Mouse (Mus musculus): Measurements from ENCODE around the gene Bud23. TPM values are rescaled to one million over a fixed set of nuclear protein-coding genes. Genes with fewer than 3 reads are reported as not detected.
"Not testable (repeated sequence)": the region's sequence is repeated elsewhere in the genome, so short reads cannot be mapped to it uniquely, and the experiment has no call there.

Bud23 gene
- 150 and 151 TPM in 2 replicates for polyA plus RNA-seq (2016; fragmentation: Nextera tagmentation; extraction: Ambion mirVana)

GRCm38 (mm10) chr5:135064909-135065446 lies at the start of gene Bud23:
TSS of gene Bud23 (minus strand) at chr5:135064959.
- 77% methylated on average over 9 of the region's 9 CpGs for WGBS
- Histone ChIP-seq H3K4me2 (peak within 1 kb of the TSS; percentile 93), H3K9ac (replicated peaks) (peak within 1 kb of the TSS; percentile 90), H3K36me3 (peaks cover 55% of the 10 kb centered on the region), H3K4me1 (replicated peaks) (peaks cover 17% of the 10 kb centered on the region), H3K4me3 (replicated peaks) (peak within 1 kb of the TSS; percentile 92)
- H3K27ac ChIP-seq; H3K9me3 ChIP-seq; H3K27me3 ChIP-seq; ATAC-seq (ENCODE audit: insufficient number of reproducible peaks, insufficient read depth, low FRiP score, low TSS enrichment, low read depth): not testable (repeated sequence)

- H3K4me2 ChIP-seq: no peak overlapping the region
- H3K9ac ChIP-seq (replicated peaks): no peak overlapping the region
- no peaks in the 10 kb centered on the region for H3K4me1 ChIP-seq (replicated peaks)
- H3K4me3 ChIP-seq (replicated peaks): no peak overlapping the region
- no peak overlapping the region for H3K27ac ChIP-seq
- ATAC-seq (ENCODE audit: insufficient number of reproducible peaks, insufficient read depth, low FRiP score, low TSS enrichment, low read depth): no peak
- peaks cover 16% of the 10 kb centered on the region for H3K27me3 ChIP-seq
- WGBS: 88% methylated on average over 12 of the region's 12 CpGs
- H3K36me3 ChIP-seq: no peaks in the 10 kb centered on the region
- H3K9me3 ChIP-seq: no peaks in the 10 kb centered on the region
These were observed 49.0 kb upstream of the Bud23 start for GRCm38 (mm10) chr5:135113782-135114181.

- H3K9me3 ChIP-seq: no peaks in the 10 kb centered on the region
- no peak overlapping the region for H3K4me2 ChIP-seq
- H3K36me3 ChIP-seq: no peaks in the 10 kb centered on the region
- no peak overlapping the region for H3K27ac ChIP-seq
- H3K4me3 ChIP-seq (replicated peaks): no peak overlapping the region
- ATAC-seq (ENCODE audit: insufficient number of reproducible peaks, insufficient read depth, low FRiP score, low TSS enrichment, low read depth): no peak
- H3K4me1 ChIP-seq (replicated peaks): peaks cover 8% of the 10 kb centered on the region
- H3K9ac ChIP-seq (replicated peaks): no peak overlapping the region
- peaks cover 49% of the 10 kb centered on the region for H3K27me3 ChIP-seq
- WGBS: 75% methylated on average over 6 of the region's 6 CpGs
These were observed 45.2 kb upstream of the Bud23 start for GRCm38 (mm10) chr5:135109976-135110375.

- Histone ChIP-seq H3K9ac (replicated peaks) (no peak overlapping the region), H3K27me3 (peaks cover 49% of the 10 kb centered on the region), H3K27ac (no peak overlapping the region), H3K4me3 (replicated peaks) (no peak overlapping the region), H3K9me3 (no peaks in the 10 kb centered on the region), H3K36me3 (no peaks in the 10 kb centered on the region), H3K4me2 (no peak overlapping the region), H3K4me1 (replicated peaks) (peaks cover 8% of the 10 kb centered on the region)
- WGBS: 90% methylated on average over 3 of the region's 3 CpGs
- ATAC-seq (ENCODE audit: insufficient number of reproducible peaks, insufficient read depth, low FRiP score, low TSS enrichment, low read depth): no peak
These were observed 44.7 kb upstream of the Bud23 start for GRCm38 (mm10) chr5:135109426-135109825.

- Histone ChIP-seq H3K4me1 (replicated peaks) (peaks cover 8% of the 10 kb centered on the region), H3K27me3 (peaks cover 52% of the 10 kb centered on the region), H3K27ac (no peak overlapping the region), H3K4me3 (replicated peaks) (no peak overlapping the region), H3K36me3 (no peaks in the 10 kb centered on the region), H3K9ac (replicated peaks) (no peak overlapping the region), H3K9me3 (no peaks in the 10 kb centered on the region), H3K4me2 (no peak overlapping the region)
- no peak for ATAC-seq (ENCODE audit: insufficient number of reproducible peaks, insufficient read depth, low FRiP score, low TSS enrichment, low read depth)
- 48% methylated on average over 6 of the region's 6 CpGs for WGBS
These were observed 44.3 kb upstream of the Bud23 start for GRCm38 (mm10) chr5:135109017-135109416.

GRCm38 (mm10) chr5:135107521-135108501 lies 43.1 kb upstream of the Bud23 start:
- Histone ChIP-seq H3K4me3 (replicated peaks) (peak overlapping the region; percentile 56), H3K27ac (no peak overlapping the region), H3K4me2 (peak overlapping the region; percentile 92), H3K9ac (replicated peaks) (no peak overlapping the region), H3K4me1 (replicated peaks) (peaks cover 8% of the 10 kb centered on the region), H3K36me3 (no peaks in the 10 kb centered on the region), H3K9me3 (no peaks in the 10 kb centered on the region), H3K27me3 (peaks cover 54% of the 10 kb centered on the region)
- 9% methylated on average over 40 of the region's 40 CpGs for WGBS
- 0 out of 2 replicates have a peak, but pooled peaks have one; percentile 17 for ATAC-seq (ENCODE audit: insufficient number of reproducible peaks, insufficient read depth, low FRiP score, low TSS enrichment, low read depth)

GRCm38 (mm10) chr5:135106758-135107256 lies 42.0 kb upstream of the Bud23 start:
- Histone ChIP-seq H3K27ac (no peak overlapping the region), H3K9me3 (no peaks in the 10 kb centered on the region), H3K9ac (replicated peaks) (peak overlapping the region; percentile 52), H3K4me1 (replicated peaks) (peaks cover 8% of the 10 kb centered on the region), H3K4me3 (replicated peaks) (peak overlapping the region; percentile 56), H3K36me3 (no peaks in the 10 kb centered on the region), H3K27me3 (peaks cover 54% of the 10 kb centered on the region), H3K4me2 (peak overlapping the region; percentile 92)
- peak; percentile 75 for ATAC-seq (ENCODE audit: insufficient number of reproducible peaks, insufficient read depth, low FRiP score, low TSS enrichment, low read depth)
- under 1% methylated on average over 48 of the region's 48 CpGs for WGBS

GRCm38 (mm10) chr5:135103999-135104660 lies 39.4 kb upstream of the Bud23 start:
- no peak overlapping the region for H3K9ac ChIP-seq (replicated peaks)
- no peak overlapping the region for H3K4me2 ChIP-seq
- no peaks in the 10 kb centered on the region for H3K36me3 ChIP-seq
- peaks cover 8% of the 10 kb centered on the region for H3K4me1 ChIP-seq (replicated peaks)
- H3K9me3 ChIP-seq: no peaks in the 10 kb centered on the region
- no peak overlapping the region for H3K27ac ChIP-seq
- no peak for ATAC-seq (ENCODE audit: insufficient number of reproducible peaks, insufficient read depth, low FRiP score, low TSS enrichment, low read depth)
- 69% methylated on average over 11 of the region's 11 CpGs for WGBS
- H3K4me3 ChIP-seq (replicated peaks): no peak overlapping the region
- H3K27me3 ChIP-seq: peaks cover 41% of the 10 kb centered on the region

- no peak overlapping the region for H3K27ac ChIP-seq
- H3K9me3 ChIP-seq: no peaks in the 10 kb centered on the region
- H3K4me1 ChIP-seq (replicated peaks): no peaks in the 10 kb centered on the region
- no peak overlapping the region for H3K4me2 ChIP-seq
- no peaks in the 10 kb centered on the region for H3K36me3 ChIP-seq
- no peak for ATAC-seq (ENCODE audit: insufficient number of reproducible peaks, insufficient read depth, low FRiP score, low TSS enrichment, low read depth)
- WGBS: 62% methylated on average over 1 of the region's 1 CpGs
- H3K4me3 ChIP-seq (replicated peaks): no peak overlapping the region
- H3K9ac ChIP-seq (replicated peaks): no peak overlapping the region
- peaks cover 14% of the 10 kb centered on the region for H3K27me3 ChIP-seq
These were observed 36.2 kb upstream of the Bud23 start for GRCm38 (mm10) chr5:135100981-135101380.

- no peak for ATAC-seq (ENCODE audit: insufficient number of reproducible peaks, insufficient read depth, low FRiP score, low TSS enrichment, low read depth)
- Histone ChIP-seq H3K36me3 (no peaks in the 10 kb centered on the region), H3K4me3 (replicated peaks) (peak within 1 kb of the TSS; percentile 35), H3K9me3 (no peaks in the 10 kb centered on the region), H3K27ac (no peak within 1 kb of the TSS), H3K4me2 (peak within 1 kb of the TSS; percentile 53), H3K9ac (replicated peaks) (peak within 1 kb of the TSS; percentile 42; the same call in 1 of the 2 replicates), H3K4me1 (replicated peaks) (peaks cover 10% of the 10 kb centered on the region), H3K27me3 (peaks cover 54% of the 10 kb centered on the region)
- WGBS: 2% methylated on average over 39 of the region's 39 CpGs
These were observed 24.9 kb upstream of the Bud23 start, which contains the start of gene Mlxipl for GRCm38 (mm10) chr5:135089653-135090052. TSS of gene Mlxipl (plus strand) at chr5:135089890.

- peak overlapping the region; percentile 35; the same call in 1 of the 2 replicates for H3K27ac ChIP-seq
- H3K9ac ChIP-seq (replicated peaks): no peak overlapping the region
- no peaks in the 10 kb centered on the region for H3K36me3 ChIP-seq
- no peak overlapping the region for H3K4me3 ChIP-seq (replicated peaks)
- WGBS: 9% methylated on average over 4 of the region's 4 CpGs
- ATAC-seq (ENCODE audit: insufficient number of reproducible peaks, insufficient read depth, low FRiP score, low TSS enrichment, low read depth): no peak
- H3K9me3 ChIP-seq: no peaks in the 10 kb centered on the region
- H3K4me2 ChIP-seq: no peak overlapping the region
- H3K4me1 ChIP-seq (replicated peaks): peaks cover 10% of the 10 kb centered on the region
- peaks cover 38% of the 10 kb centered on the region for H3K27me3 ChIP-seq
These were observed 22.1 kb upstream of the Bud23 start for GRCm38 (mm10) chr5:135086871-135087270.

All from limb, embryonic 12.5 days (tissue).